Mouse (Mus musculus) embryonic facial prominence, embryonic 13.5 days (tissue): ENCODE measurements around the gene Snx29. TPM values are rescaled to one million over a fixed set of nuclear protein-coding genes. Genes with fewer than 3 reads are reported as not detected.

Experiments used
- ATAC-seq: fragments of 200-750 bp; cut with Nextera tagmentation; 2 replicates; pipeline ENCODE4 v1.8.0; 2017; ENCODE audit warnings: low read depth; ENCODE audit not compliant: insufficient number of reproducible peaks, insufficient read depth, low FRiP score, low TSS enrichment
- H3K27ac ChIP-seq: fragments of 300-500 bp; sonication (generic); 2 replicates; pipeline ENCODE4 v1.5.1; 2015; ENCODE audit warnings: moderate library complexity, mild to moderate bottlenecking, inconsistent platforms
- H3K27me3 ChIP-seq: fragments of 300-500 bp; sonication (generic); 2 replicates; pipeline ENCODE4 v1.6.1; 2015; ENCODE audit warnings: mild to moderate bottlenecking, inconsistent platforms
- H3K36me3 ChIP-seq: fragments of 300-500 bp; sonication (generic); 2 replicates; pipeline ENCODE4 v1.6.1; 2015; ENCODE audit warnings: mild to moderate bottlenecking, inconsistent platforms
- H3K4me1 ChIP-seq: fragments of 300-500 bp; sonication (generic); 2 replicates; pipeline ENCODE4 v1.6.1; 2015; ENCODE audit warnings: inconsistent platforms
- H3K4me2 ChIP-seq: fragments of 300-500 bp; sonication (generic); 2 replicates; pipeline ENCODE4 v1.6.1; 2015; ENCODE audit warnings: moderate library complexity, mild to moderate bottlenecking, inconsistent platforms
- H3K4me3 ChIP-seq: fragments of 300-500 bp; sonication (generic); 2 replicates; pipeline ENCODE4 v1.5.1; 2015; ENCODE audit warnings: mild to moderate bottlenecking, inconsistent platforms
- H3K9ac ChIP-seq: fragments of 300-500 bp; sonication (generic); 2 replicates; pipeline ENCODE4 v1.6.1; 2015; ENCODE audit warnings: mild to moderate bottlenecking, inconsistent platforms
- H3K9me3 ChIP-seq: fragments of 300-500 bp; sonication (generic); 2 replicates; pipeline ENCODE4 v1.6.1; 2016; ENCODE audit warnings: inconsistent platforms
- WGBS: fragments of 180-500 bp; shearing (Covaris S2); methylation state at CpG from one replicate; pipeline ENCODE4 v1.1.7; 2015; ENCODE audit warnings: mixed read lengths; 5-methylcytosine and 5-hydroxymethylcytosine counted together
- polyA plus RNA-seq: library from polyadenylated mRNA; unstranded; fragments of >200 nt; fragmentation: Nextera tagmentation; extraction: Ambion mirVana; gene quantifications from 2 replicates; pipeline ENCODE4 v1.2.1, GENCODE M21; 2015

Snx29 gene
- polyA plus RNA-seq, 1 experiment from 2014 or later: 18.1 TPM

- H3K27ac ChIP-seq: peak overlapping the region; percentile 24; the same call in 1 of the 2 replicates
- no peaks in the 10 kb centered on the region for H3K9me3 ChIP-seq
- 56% methylated on average over 5 of the region's 5 CpGs for WGBS
- no peak overlapping the region for H3K4me2 ChIP-seq
- H3K27me3 ChIP-seq: no peaks in the 10 kb centered on the region
- H3K4me1 ChIP-seq: peaks cover 22% of the 10 kb centered on the region
- no peak for ATAC-seq
- H3K4me3 ChIP-seq: no peak overlapping the region
- no peak overlapping the region for H3K9ac ChIP-seq
- no peaks in the 10 kb centered on the region for H3K36me3 ChIP-seq
Observed at GRCm38 (mm10) chr16:11365626-11366025, 42.9 kb downstream of the Snx29 start.

GRCm38 (mm10) chr16:11366851-11367250, 44.1 kb downstream of the Snx29 start:
- Histone ChIP-seq H3K4me3 (no peak overlapping the region), H3K4me1 (peaks cover 25% of the 10 kb centered on the region), H3K27ac (no peak overlapping the region), H3K27me3 (no peaks in the 10 kb centered on the region), H3K9me3 (no peaks in the 10 kb centered on the region), H3K36me3 (no peaks in the 10 kb centered on the region), H3K9ac (no peak overlapping the region), H3K4me2 (no peak overlapping the region)
- no peak for ATAC-seq
- 55% methylated on average over 1 of the region's 1 CpGs for WGBS

DNA sequence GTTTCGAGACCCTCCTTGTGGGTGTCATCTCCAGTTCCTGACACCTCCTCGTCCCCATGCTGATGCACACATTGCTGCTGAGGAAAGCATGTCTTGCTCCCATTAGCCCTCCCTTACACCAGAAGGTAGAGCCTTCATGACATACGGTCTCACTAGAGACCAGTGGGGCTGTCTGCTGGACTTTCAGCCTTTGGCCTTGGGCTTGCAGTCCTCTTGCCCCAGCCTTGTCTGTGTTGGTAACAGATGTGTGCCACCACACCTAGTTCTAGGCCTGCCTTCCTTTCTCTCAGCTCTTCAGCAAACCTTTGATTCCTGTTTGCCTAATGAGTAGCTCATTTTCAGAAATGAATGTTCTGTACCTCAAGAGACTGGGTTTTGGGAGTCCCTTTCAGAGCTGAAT, 45.7 kb downstream of the Snx29 start:
- Histone ChIP-seq H3K9me3 (no peaks in the 10 kb centered on the region), H3K36me3 (no peaks in the 10 kb centered on the region), H3K4me2 (no peak overlapping the region), H3K9ac (0 out of 2 replicates have a peak overlapping the region, but pooled peaks have one; percentile 21), H3K4me3 (no peak overlapping the region), H3K4me1 (peaks cover 25% of the 10 kb centered on the region), H3K27ac (no peak overlapping the region), H3K27me3 (no peaks in the 10 kb centered on the region)
- WGBS: 82% methylated on average over 3 of the region's 3 CpGs
- ATAC-seq: no peak

- Histone ChIP-seq H3K27me3 (no peaks in the 10 kb centered on the region), H3K9me3 (no peaks in the 10 kb centered on the region), H3K36me3 (no peaks in the 10 kb centered on the region), H3K4me3 (no peak overlapping the region), H3K9ac (no peak overlapping the region), H3K4me1 (peaks cover 25% of the 10 kb centered on the region), H3K4me2 (no peak overlapping the region), H3K27ac (no peak overlapping the region)
- WGBS: 58% methylated on average over 4 of the region's 4 CpGs
- no peak for ATAC-seq
Observed at GRCm38 (mm10) chr16:11369162-11369561, 46.5 kb downstream of the Snx29 start.

GRCm38 (mm10) chr16:11369642-11370041, 46.9 kb downstream of the Snx29 start:
- 12% methylated on average over 1 of the region's 1 CpGs for WGBS
- peak overlapping the region; percentile 60; the same call in 1 of the 2 replicates for H3K27ac ChIP-seq

DNA sequence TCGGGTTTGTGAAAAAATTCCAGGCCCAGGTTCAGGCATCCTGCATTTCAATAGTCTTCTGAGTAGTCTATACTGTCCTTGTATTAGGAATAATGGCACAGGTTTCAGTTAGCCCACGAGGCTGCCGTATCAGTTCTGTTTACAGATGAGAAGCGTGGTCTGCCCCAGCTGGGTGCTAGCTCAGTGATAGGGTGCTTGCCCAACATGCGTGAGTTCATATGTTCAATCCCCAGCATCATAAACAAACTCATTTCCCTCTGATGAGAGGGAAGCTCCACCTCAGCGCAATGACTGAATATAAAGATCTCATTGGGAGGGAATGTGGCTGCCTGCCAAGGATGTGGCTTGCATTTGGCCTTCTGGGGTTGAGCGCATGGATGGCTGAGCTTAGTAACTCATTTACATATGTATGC, 47.4 kb downstream of the Snx29 start:
- Histone ChIP-seq H3K4me2 (no peak overlapping the region), H3K4me1 (peaks cover 25% of the 10 kb centered on the region), H3K9ac (no peak overlapping the region), H3K36me3 (no peaks in the 10 kb centered on the region), H3K27me3 (no peaks in the 10 kb centered on the region), H3K27ac (peak overlapping the region; percentile 60; the same call in 1 of the 2 replicates), H3K9me3 (no peaks in the 10 kb centered on the region), H3K4me3 (no peak overlapping the region)
- WGBS: 54% methylated on average over 7 of the region's 7 CpGs
- ATAC-seq: no peak

More at GRCm38 (mm10) chr16:11369642-11370041, 46.9 kb downstream of the Snx29 start:
- Histone ChIP-seq H3K9ac (no peak overlapping the region), H3K4me2 (no peak overlapping the region), H3K27me3 (no peaks in the 10 kb centered on the region), H3K4me3 (no peak overlapping the region), H3K36me3 (no peaks in the 10 kb centered on the region), H3K4me1 (peaks cover 25% of the 10 kb centered on the region), H3K9me3 (no peaks in the 10 kb centered on the region)
- no peak for ATAC-seq

- H3K4me2 ChIP-seq: no peak overlapping the region; the same call in 1 of the 2 replicates
- H3K27ac ChIP-seq: peak overlapping the region; percentile 58; the same call in 1 of the 2 replicates
- WGBS: 36% methylated on average over 3 of the region's 3 CpGs
- ATAC-seq: no peak
- no peaks in the 10 kb centered on the region for H3K9me3 ChIP-seq
- peaks cover 23% of the 10 kb centered on the region for H3K4me1 ChIP-seq
- no peaks in the 10 kb centered on the region for H3K27me3 ChIP-seq
- 0 out of 2 replicates have a peak, but pooled peaks cover 7% of the 10 kb centered on the region for H3K36me3 ChIP-seq
- H3K9ac ChIP-seq: no peak overlapping the region
- H3K4me3 ChIP-seq: no peak overlapping the region
Observed at GRCm38 (mm10) chr16:11379264-11379663, 56.6 kb downstream of the Snx29 start.

DNA sequence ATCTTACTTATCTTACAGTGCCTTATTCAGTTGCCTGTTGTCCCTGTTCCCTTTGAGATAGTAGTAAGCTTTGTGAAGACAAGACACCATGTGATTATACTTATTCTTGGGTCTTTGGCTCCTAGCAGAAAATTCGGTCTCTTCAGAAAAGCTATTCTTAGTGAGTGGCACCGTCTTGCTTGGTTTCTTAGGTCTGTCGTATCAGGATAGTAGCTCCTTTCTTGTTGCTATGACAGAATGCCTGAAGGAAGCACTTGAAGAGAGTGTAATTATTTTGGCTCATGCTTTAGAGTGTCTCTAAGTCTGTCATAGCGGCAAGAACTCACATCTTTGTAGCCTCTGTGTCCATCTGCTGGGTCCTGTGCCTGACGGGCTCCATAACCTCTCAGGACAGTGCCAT, 57.3 kb downstream of the Snx29 start:
- Histone ChIP-seq H3K4me2 (no peak overlapping the region), H3K27ac (peak overlapping the region; percentile 58), H3K36me3 (0 out of 2 replicates have a peak, but pooled peaks cover 7% of the 10 kb centered on the region), H3K4me3 (no peak overlapping the region), H3K27me3 (no peaks in the 10 kb centered on the region), H3K4me1 (peaks cover 30% of the 10 kb centered on the region), H3K9ac (no peak overlapping the region), H3K9me3 (no peaks in the 10 kb centered on the region)
- no peak for ATAC-seq
- 78% methylated on average over 5 of the region's 5 CpGs for WGBS

DNA sequence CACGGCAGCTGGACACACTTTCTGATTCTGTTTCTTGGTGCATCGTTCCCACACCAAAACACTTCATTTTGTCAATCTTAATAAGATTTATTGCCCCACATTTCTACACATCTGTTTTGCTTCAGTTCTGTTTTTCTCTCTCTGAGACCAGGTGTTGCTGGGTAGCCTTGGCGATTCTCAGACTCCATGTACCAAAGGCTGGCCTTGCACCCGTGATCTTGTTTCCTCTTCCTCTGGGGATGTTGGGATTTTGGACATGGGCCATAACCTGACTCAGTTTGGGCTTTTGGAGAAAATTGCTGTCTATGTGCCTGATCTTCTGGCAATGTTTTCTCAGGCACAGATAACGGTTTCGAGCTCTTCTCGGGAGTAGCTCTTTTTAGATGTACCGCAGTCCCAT, 58.2 kb downstream of the Snx29 start:
- Histone ChIP-seq H3K4me3 (no peak overlapping the region), H3K27ac (no peak overlapping the region), H3K9ac (no peak overlapping the region), H3K4me2 (no peak overlapping the region), H3K9me3 (no peaks in the 10 kb centered on the region), H3K36me3 (0 out of 2 replicates have a peak, but pooled peaks cover 7% of the 10 kb centered on the region), H3K4me1 (peaks cover 38% of the 10 kb centered on the region), H3K27me3 (no peaks in the 10 kb centered on the region)
- 70% methylated on average over 8 of the region's 8 CpGs for WGBS
- ATAC-seq: no peak

- H3K4me2 ChIP-seq: no peak overlapping the region
- no peaks in the 10 kb centered on the region for H3K36me3 ChIP-seq
- H3K27ac ChIP-seq: no peak overlapping the region
- H3K4me3 ChIP-seq: no peak overlapping the region
- WGBS: 65% methylated on average over 5 of the region's 5 CpGs
- peaks cover 29% of the 10 kb centered on the region for H3K4me1 ChIP-seq
- no peaks in the 10 kb centered on the region for H3K9me3 ChIP-seq
- no peaks in the 10 kb centered on the region for H3K27me3 ChIP-seq
- H3K9ac ChIP-seq: no peak overlapping the region
- no peak for ATAC-seq
Observed at GRCm38 (mm10) chr16:11384361-11384760, 61.7 kb downstream of the Snx29 start.

DNA sequence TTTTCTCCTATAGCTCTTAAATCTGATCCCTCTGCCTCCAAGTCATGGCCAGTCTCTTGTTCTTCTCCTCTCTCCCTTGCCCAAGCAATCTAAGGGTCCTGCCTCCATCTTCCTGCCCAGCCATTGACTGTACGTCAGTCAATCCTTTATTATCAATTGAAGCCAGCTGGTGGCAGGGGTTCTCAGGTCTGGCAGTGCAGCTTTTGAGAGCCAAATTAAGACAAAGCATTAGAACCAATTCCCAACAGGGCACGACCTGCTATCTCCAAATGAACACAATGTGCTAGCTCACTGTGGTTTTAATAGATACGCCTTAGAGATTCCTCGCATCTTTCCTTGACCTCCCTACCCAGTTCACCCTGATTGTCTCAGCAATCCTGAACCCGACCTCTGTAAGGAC, 62.4 kb downstream of the Snx29 start:
- H3K9ac ChIP-seq: no peak overlapping the region
- no peaks in the 10 kb centered on the region for H3K27me3 ChIP-seq
- ATAC-seq: no peak
- no peak overlapping the region for H3K4me3 ChIP-seq
- H3K4me1 ChIP-seq: peaks cover 23% of the 10 kb centered on the region
- no peak overlapping the region for H3K4me2 ChIP-seq
- H3K9me3 ChIP-seq: no peaks in the 10 kb centered on the region
- no peaks in the 10 kb centered on the region for H3K36me3 ChIP-seq
- H3K27ac ChIP-seq: no peak overlapping the region
- 55% methylated on average over 5 of the region's 5 CpGs for WGBS

DNA sequence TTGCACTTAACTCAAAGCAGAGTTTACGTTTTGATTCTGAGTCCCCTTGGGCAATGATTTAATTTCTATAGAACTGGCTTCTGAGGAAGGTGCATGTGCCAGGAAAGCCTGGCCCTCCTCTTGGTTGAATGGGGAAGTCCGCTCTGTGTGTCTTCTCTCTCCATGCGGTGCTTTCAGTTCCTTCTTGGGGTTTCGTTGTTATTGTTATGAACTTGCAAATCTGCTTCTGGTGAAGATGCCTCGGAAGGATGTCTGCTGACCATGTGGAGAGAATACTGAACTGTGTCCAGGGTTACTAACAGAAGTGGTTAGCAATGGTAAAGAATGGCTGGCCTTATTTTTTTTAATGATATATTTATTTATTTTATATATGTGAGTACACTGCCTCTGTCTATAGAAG, 63.1 kb downstream of the Snx29 start:
- Histone ChIP-seq H3K27ac (no peak overlapping the region), H3K4me3 (no peak overlapping the region), H3K36me3 (no peaks in the 10 kb centered on the region), H3K9me3 (no peaks in the 10 kb centered on the region), H3K27me3 (no peaks in the 10 kb centered on the region), H3K9ac (no peak overlapping the region), H3K4me1 (0 out of 2 replicates have a peak, but pooled peaks cover 18% of the 10 kb centered on the region), H3K4me2 (no peak overlapping the region)
- WGBS: 78% methylated on average over 5 of the region's 5 CpGs
- ATAC-seq: no peak
